Mouse (Mus musculus) left cerebral cortex, postnatal 36 days (tissue): ENCODE results near the gene Pou2f3. TPM values are rescaled to one million over a fixed set of nuclear protein-coding genes. Genes with fewer than 3 reads are reported as not detected.

Experiments used
- DNase-seq, 2 experiments: peaks; one replicate each; pipeline ENCODE4 v3.0.0; 2021 to 2022; ENCODE audit warnings: low spot score in 2 of 2, mixed read lengths in 1 of 2
- intact Hi-C: fragments of 180-260 bp; cut with DNase I; formaldehyde crosslinking; loops from one replicate; pipeline ENCODE4 v1.15.1; 2025
- total RNA-seq, 2 experiments: library from RNA; stranded (reverse); gene quantifications; 2 replicates each; pipeline ENCODE4 v1.2.3; 2021

The Pou2f3 gene
- under 1 TPM in 1 of 2 experiments, not detected in 1; 0.29 TPM for total RNA-seq

DNA sequence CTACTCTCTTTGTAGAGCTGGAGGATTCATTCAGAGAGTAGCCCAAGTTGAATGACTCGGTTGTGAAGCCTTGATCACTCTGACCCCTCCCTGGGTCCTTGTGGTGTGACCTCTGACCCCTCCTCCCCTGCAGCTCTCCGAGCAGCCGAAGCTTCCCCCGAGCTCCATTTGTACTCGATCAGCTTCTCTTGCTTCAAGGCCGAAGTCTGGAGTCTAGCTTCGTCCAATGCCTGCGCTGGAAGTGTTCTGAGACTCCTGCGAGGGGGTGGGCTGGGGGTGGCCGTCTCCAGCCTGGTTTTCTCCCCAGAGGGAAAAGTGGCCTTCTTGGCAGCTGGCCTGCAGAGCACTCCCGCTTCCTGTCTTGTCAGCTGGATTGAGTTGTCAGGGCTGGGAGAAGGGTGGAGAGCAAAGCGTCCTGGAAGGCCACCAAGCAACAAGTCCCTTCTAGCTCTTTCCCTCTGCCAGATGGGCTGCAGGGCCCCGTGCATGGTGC is at the start of gene Pou2f3:
Gene Pou2f3 (minus strand): TSS at position 180 of the 493 bp plus-strand sequence.
- DNase-seq: peak; percentile 16 to 31
- intact Hi-C loops: no loop called here

DNA sequence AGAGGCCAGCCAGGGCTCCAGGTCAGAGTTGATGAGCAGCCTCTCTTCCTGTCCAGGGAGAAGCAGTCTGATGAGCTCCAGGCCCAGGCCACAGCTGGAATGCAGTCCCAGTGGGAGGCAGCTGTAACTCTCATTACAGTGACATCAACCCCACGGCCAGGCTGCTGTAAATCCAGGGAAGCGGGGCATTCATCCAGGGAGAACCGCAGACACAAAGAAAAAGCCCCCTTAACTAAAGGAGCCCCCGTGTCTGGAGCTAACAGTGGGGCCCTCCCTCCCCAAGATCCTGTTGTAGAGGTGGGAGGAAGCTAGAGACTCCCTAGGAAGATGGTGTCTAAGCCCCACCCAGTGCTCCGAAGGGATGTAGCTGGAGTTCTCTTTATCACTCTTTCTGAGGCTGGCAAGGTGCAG is 43.1 kb upstream of the Pou2f3 start:
- intact Hi-C loops: no loop called here
- DNase-seq: no peak

DNA sequence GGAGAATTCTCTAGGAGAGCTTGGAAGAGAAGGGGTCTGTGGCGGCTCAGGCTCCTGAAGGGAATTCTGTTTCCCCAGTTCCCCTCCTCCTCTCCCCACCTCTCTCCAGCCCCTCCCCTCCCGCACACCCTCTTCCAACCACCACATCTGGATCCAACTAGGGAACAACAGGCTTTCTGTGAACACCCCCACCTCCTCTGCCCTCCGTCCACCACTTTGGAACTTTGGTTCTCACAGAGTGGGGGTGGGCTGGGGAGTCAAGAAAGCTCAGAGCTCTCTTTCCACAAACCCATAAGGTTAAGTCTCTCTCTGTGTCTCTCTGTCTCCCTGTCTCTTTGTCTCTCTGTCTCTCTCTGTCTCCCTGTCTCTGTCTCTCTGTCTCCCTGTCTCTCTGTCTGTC is 42.6 kb upstream of the Pou2f3 start:
- no peak for DNase-seq
- intact Hi-C loops: no loop called here

DNA sequence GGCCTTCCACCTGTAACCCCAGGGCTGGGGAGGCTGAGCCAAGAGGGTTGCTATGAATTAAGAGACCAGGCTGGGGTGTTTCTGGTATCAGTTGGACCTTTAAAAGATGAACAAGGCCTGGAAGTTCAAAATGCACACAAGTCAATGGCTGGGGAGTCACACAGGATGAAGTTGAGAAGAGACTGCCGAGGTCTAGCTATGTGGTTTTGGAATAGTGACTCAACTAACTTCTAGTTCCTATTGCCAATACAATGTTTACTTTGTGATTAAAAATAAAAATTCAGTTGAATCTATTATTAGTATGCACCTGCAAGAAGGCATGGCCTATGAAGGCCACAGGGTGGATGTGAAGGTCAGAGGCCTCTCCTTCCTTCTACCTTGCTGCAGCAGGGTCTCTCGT is 41.6 kb upstream of the Pou2f3 start:
- no peak for DNase-seq
- intact Hi-C loops: no loop called here

DNA sequence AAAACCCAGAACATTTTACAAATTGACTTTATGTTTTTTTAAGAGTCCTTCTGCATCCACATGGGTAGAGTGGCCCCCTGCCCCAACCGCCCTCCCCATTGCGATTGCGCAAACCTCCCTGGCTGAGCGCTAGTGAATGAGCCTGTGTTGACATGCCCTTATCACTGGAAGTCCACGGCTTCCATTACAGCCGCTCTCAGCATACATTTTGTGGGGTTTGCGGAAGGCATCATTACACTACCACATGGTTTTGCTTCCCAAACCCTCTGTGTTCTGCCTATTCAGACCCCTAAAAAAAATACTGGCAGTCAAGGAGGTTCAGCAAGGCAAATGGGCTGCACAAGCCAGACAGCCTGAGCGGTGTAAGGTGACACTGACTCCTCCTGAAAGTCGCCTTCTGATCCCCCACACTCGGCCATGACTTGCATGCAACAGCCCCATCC is 36.6 kb upstream of the Pou2f3 start:
- no peak for DNase-seq
- intact Hi-C loops: no loop called here

DNA sequence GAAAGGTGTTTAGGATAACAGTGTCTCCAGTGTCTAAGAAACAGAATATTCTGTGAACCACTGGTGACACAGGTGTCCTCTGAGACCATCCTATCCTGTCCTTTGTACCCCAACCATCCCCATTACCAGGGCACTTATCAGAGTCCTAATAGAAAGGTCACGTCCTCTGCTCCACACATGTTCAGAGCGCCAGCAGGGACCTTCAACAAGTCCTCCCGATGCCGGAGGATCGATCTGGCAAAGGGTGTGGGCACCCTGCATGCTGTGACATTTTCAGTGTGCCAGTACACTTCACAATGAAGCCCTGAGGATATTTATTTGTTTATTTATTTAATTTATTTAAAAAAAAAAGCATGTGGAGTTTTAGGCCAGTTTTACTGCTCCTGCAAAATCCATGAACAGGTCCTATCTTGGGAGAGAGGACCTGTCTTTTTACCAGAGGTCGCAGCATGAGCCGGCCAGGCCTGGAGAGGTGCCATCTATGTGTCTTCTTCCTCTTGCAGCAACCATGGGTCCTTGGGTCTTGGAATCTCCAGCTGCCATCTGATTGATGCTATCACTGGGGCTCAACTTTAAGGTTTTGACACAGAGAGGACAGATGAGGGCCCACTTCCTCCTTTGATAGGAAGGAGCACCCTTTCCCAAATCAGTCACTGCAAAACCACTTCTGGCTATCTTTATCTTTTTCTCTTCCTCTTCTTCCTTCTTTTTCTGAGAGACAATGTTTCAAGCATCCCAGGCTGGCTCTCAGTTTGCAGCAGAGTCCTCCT is 35.8 kb upstream of the Pou2f3 start:
- intact Hi-C loops: no loop called here
- no peak for DNase-seq

DNA sequence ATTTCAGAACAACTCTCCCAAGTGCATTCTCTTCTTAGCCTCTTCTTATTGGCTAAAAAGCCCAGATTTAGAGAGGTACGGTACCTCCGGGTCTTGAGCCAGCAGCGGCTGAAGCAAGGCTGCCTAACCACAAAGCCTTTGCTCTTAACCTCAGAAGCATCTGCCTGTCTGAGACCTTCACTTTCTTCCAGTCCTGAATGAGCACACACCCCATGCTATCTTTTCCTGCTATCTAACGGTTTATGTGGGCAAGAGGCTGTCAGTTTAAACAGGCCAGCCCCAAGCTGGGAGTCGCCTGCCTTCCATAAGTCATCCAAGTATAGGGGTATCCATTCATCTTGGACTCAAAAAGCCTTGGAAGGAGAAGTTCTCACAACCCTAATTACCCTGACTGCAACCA is 32.3 kb upstream of the Pou2f3 start:
- no peak for DNase-seq
- intact Hi-C loops: no loop called here

DNA sequence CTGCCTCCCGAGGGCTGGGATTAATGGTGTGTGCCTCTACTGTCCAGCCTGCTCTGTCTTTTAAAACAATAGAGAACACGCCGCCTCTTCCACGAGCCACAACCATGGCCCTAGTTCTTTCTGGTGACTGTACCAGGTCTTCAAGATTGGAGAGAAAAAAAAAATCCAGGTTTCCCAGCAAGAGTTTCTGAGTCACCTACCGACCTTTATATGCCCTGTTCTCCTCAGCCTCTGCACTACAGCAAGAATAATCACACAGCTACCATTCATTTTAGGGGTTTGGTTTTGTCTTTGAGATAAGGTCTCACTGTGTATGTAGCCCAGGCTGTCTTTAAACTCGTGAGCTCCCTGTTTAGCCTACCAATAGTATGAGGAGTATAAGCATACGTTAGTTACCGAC is 31.8 kb upstream of the Pou2f3 start:
- intact Hi-C loops: no loop called here
- DNase-seq: no peak

DNA sequence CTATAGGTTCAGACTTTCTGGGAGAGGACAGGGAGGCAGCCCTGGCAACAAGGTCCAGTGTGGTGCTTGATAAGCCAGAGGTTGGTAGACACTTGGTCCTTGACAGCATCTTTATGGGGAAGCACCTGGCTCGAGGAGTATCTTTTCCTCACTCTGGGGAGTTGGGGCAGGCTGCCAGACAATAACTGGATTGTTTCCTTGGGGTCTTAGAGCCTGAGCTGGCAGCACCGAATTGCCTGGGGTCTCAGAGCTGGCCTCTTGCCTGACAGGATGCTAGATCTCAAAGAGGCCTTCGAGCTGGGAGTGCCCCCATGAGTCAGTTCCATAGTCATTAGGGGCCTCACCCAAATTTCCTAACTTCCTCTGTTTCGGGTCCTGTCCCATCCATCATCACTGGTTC is 31.1 kb upstream of the Pou2f3 start:
- intact Hi-C loops: no loop called here
- no peak for DNase-seq

DNA sequence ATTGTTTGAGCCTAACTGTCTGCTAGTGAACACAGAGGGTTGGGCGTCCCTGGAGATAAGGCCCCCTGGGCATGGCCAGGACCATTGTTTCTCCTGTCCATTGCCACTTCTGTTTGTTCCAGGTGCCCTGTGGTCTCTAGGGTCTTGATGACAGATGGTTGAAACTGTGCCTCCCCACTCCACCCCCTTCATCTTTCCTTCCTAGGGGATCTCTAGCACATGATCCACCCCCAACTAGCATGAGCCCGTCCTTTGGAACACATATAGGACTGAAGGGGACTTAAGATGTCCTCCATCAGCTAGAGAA is 30.4 kb upstream of the Pou2f3 start:
- no peak for DNase-seq
- intact Hi-C loops: no loop called here

DNA sequence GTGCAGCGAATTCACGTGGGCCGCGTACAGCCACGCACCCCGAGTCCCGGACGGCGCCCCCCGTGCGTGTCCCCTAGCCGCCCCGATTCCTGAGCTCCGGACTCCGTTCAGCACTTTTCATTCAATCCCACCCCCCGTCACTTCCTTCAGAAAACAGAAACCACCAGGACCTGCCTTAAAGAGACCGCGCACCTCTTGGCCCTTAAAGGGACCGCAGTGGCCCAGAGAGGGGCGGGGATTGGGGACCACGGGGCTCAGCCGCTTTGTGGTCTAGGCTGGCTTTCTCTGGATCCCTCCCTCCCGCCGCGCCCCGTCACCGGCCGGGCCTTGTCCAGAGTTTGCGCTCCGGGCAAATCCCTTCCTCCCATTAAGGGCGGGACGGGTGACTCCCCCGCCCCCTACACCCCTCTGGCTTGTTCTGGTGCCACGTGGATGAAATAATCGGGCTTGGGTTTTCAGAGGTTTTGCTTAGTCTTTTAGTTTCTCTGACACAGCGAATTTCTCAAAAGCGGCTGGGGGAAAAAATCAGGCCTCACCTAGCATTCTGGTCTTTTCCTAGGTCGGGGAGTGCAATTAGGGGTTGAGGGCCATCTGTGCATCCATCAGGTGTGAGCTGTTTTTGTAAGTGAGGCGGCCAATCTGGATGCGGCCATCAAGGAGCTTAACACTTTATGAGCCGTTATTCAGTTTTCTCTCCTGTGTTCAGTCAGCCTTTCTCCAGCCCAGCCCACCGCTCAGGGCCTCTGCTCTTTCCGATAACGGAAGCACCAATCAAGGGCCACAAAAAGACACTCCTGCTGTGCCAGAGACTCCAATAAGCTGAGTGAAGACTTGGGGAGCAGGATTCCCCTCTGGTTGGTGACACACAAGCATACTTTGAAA is 29.8 kb upstream of the Pou2f3 start, which contains the start of gene Oaf:
Gene Oaf (minus strand): TSS at position 200 of the 882 bp plus-strand sequence.
- DNase-seq: peak; percentile 52 to 59
- intact Hi-C loops: no loop called here

DNA sequence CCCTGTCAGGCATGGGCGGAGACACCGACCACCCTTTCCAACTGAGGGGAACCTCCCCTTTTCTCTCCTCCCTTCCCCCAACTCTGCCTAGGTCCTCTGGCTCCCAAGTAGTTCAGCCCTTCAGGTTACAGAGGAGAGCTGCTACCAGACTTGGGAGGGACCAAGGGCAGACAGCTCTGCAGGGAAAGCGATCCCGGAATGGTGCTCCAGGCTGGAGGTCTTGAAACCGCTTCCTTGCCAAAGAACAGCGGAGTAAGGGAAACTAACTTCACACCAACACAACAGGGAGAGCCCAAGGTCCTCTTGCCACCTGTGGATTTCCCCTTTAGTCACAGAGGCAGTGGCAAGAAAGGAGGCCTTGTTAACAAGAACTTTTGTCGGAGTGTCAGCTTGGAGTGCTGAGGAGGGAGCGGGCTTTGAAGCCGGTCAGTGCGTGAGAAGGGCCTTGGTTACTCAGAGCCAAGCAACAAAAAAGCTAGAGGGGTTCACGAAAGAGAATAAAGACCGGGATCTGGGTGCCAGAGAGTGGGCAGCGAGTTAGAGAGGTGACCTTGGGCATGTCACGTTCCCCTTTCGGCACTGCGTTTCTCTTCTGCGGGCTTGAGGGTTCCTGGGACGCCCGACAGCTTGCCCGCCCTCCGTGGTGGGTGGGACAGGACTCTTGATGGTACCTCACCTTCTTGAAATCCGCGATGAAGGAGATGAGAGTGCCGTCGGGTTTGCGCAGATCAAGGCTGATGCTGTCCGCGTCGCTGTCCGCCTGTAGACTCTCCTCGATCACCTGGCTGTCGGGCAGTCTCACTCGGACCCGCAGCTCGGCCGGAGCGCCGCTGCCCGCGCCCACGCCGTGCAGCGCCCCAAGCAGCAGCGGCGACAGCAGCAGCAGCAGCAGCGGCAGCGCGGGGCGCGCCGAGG is 28.7 kb upstream of the Pou2f3 start:
- intact Hi-C loops: no loop called here
- DNase-seq: no peak

DNA sequence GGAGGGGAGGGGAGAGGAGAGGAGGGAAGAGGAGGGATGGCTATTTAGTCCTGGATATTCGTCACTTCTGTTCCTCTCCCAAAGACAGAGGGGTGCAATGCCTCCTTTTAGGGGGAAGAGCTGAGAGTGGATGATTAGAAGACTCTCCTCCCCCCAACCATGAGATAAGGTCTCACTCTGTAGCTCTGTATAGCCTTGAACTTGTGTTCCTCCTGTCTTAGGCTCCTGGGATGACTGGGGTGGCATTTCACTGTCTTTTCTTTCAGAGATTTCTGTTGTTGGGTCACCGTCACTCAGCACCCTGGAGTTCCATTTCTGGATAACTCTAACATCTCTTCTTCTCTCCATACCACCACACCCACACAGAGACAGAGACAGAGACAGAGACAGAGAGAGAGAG is 28.0 kb upstream of the Pou2f3 start:
- DNase-seq: no peak
- intact Hi-C loops: no loop called here

DNA sequence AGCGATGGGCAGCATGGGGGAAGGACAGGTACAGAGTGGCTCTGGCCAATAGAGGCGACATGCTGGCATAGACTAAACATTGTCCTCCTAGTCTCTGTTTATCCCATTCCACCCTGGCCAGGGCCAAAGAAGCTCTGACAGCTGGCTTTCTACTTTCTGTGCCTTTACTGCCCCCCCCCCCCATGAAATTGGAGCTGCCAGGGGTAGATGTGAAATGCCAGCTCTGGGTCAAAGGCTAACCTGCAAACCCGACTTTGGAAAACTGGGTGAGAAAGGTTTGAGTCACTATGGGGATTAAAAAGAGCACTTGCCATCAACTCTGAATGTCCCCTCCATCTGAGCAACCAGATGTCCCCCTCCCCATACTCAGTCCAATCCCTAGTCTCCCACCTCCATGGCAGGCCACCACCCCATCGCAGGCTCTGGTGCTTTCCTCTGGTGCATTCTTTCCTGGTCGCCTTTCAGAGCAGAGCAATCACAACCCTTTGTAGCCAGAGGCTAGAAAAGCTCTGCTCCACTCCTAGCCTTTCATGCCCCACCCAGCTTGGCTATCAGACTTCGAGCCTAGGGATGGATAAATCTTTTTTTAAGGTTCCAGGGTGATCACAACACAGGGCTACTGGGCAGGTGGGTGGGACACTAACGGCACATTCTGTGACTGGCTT is 27.1 kb upstream of the Pou2f3 start:
- intact Hi-C loops: no loop called here
- no peak for DNase-seq

DNA sequence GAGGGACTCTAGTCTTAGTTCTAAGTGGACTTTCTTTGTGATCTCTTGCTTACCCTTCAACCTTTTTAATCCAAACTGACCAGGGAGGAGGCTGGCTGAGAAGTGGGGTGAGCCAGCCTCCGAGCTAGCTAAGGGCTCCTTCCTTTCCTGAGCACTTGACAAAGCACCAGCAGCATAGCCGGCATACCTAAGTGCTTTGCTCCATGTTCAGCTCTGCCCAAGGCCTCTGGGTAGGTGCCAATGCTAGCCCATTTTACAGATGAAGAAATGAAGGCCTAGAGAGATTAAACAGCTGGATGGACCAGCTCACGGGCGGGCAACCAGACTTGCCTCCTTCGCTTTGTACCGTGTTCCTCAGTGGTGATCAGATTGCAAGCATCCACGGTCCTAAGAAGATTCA is 26.4 kb upstream of the Pou2f3 start:
- intact Hi-C loops: no loop called here
- DNase-seq: no peak

DNA sequence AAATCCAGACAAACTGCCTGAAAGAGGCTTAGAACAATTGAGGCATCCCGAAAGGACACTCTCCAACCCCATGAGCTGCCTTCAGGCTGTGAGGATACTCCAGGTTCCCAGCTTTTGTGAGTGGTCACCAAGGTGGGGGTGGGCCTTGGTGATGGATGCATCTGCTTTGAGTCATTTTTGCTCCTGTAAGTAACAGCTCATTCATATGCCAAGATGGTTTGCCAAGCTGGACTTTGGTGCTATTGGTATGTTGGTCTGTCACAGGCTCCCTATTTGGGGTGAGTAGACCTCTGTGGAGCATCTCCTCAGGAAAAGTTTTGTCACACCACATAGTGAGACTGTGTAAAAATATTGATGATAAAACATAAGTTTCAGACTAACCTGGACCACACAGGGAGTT is 25.9 kb upstream of the Pou2f3 start:
- DNase-seq: no peak
- intact Hi-C loops: no loop called here

DNA sequence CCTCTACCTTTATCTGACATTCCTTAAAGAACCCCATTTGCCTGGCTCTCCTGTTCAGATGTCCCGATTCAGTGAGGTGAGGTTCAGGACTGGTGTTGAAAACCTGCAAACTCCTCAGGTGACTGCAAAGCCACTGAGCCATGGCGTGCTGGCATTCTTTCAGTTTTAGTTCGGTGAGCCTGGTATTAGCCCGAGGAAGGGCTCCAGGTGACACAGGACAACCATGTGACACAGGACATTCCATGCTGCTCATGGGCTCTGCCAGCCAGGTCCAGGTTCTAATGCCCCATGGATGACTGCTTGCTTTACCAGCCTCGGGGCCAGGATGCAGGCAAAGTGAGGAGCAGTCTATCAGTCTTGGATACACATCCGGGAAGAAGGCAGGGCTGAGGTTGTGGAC is 25.2 kb upstream of the Pou2f3 start:
- intact Hi-C loops: no loop called here
- DNase-seq: no peak

DNA sequence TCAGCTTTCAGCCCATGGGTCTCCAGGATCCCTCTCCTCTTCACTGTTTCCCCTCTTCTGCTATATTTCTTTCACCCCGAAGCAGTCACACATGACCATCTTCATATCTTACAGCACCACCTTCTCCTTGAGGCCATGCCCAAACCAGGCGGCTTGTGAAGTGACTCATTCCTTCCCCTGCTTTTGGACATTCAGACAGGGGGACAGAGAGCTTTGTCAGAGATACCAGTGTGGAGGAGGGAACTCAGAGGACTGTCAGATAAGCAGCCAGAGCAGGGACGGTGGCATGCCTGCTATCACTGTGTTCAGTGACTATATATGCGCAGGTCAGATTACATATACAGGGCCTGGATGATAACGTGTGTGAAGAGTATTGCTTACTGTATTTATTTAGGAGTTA is 24.3 kb upstream of the Pou2f3 start:
- DNase-seq: no peak
- intact Hi-C loops: no loop called here

DNA sequence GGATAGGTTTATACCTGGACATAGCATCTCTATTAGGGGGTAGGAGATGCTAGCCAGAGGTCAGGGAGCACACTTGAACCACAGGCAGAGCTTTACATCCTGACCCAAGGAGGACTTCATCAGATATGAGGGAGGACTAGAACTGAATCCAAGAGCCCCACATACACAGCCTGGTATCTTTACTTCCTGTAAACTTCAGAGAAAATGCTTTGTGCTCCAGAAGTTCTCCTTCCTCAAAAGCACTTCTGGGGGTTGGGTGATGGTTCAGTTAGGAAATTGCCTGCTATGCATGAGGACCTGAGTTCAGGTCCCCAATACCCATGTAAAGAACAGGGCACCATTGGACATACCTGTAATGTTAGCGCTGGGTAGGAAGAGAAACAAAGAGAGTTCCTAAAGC is 23.3 kb upstream of the Pou2f3 start:
- DNase-seq: no peak
- intact Hi-C loops: no loop called here
